ENCODE assay signal across 15 mouse cellular contexts in genomic region chr9:43200212-43200611, GRCm38 (mm10). TPM values are rescaled to one million over a fixed set of nuclear protein-coding genes. Genes with fewer than 3 reads are reported as not detected.
A peak's percentile ranks its signal among the peaks of the same experiment; 100 is the strongest.
DNase-seq lines count a peak whose midpoint lies in the region; ATAC-seq lines count a peak whose summit lies in the region.
"Had no signal": no experiment of that assay in that cellular context is flagged by ENCODE, and none has a peak within 500 bp of the region (broad histone marks: within the 10 kb centered on the region; RNA-seq: fewer than 3 reads in every experiment).

No protein-coding gene starts in this region.

- no peak overlapping the region for H3K4me3 ChIP-seq in heart, embryonic 13.5 days
- no peak overlapping the region for H3K4me3 ChIP-seq in midbrain, embryonic 12.5 days
- no peak overlapping the region for H3K4me3 ChIP-seq in midbrain, embryonic 15.5 days
- H3K4me3 ChIP-seq in embryonic facial prominence, embryonic 13.5 days: 0 out of 2 replicates have a peak overlapping the region, but pooled peaks have one; percentile 0

- ATAC-seq in heart, embryonic 13.5 days (ENCODE audit: extremely low read depth, insufficient number of reproducible peaks, low FRiP score, low TSS enrichment): no peak
- ATAC-seq in midbrain, embryonic 12.5 days (ENCODE audit: low FRiP score, low read depth): no peak
- no peak for ATAC-seq in midbrain, embryonic 15.5 days (replicated peaks)
- ATAC-seq in embryonic facial prominence, embryonic 13.5 days (ENCODE audit: insufficient number of reproducible peaks, insufficient read depth, low FRiP score, low TSS enrichment, low read depth): no peak
- ATAC-seq in cerebellum, adult (ENCODE audit: insufficient number of reproducible peaks, low FRiP score, low TSS enrichment): no peak
- ATAC-seq: CD4-positive, CD25-positive, alpha-beta regulatory T cell, adult 4 months had no signal

- H3K36me3 ChIP-seq in heart, embryonic 13.5 days: no peaks in the 10 kb centered on the region
- H3K36me3 ChIP-seq in midbrain, embryonic 12.5 days: no peaks in the 10 kb centered on the region
- no peaks in the 10 kb centered on the region for H3K36me3 ChIP-seq in midbrain, embryonic 15.5 days (replicated peaks)
- no peaks in the 10 kb centered on the region for H3K36me3 ChIP-seq in embryonic facial prominence, embryonic 13.5 days

- H3K9me3 ChIP-seq in heart, embryonic 13.5 days: no peaks in the 10 kb centered on the region
- no peaks in the 10 kb centered on the region for H3K9me3 ChIP-seq in midbrain, embryonic 12.5 days
- H3K9me3 ChIP-seq in midbrain, embryonic 15.5 days: no peaks in the 10 kb centered on the region
- H3K9me3 ChIP-seq in embryonic facial prominence, embryonic 13.5 days: no peaks in the 10 kb centered on the region

- peaks cover 87% of the 10 kb centered on the region for H3K27me3 ChIP-seq in heart, embryonic 13.5 days (replicated peaks)
- H3K27me3 ChIP-seq in midbrain, embryonic 12.5 days: peaks cover 68% of the 10 kb centered on the region
- H3K27me3 ChIP-seq in midbrain, embryonic 15.5 days (replicated peaks): peaks cover 20% of the 10 kb centered on the region
- peaks cover 42% of the 10 kb centered on the region for H3K27me3 ChIP-seq in embryonic facial prominence, embryonic 13.5 days

- no peak for DNase-seq in heart, postnatal 4 days
- DNase-seq in right cerebral cortex, postnatal 10 days (ENCODE audit: low spot score in 2 of 2): no peak
- DNase-seq: cerebellum, adult 9-10 months; gastrocnemius, postnatal 36 days; heart, postnatal 36 days; lung, postnatal 14 days; retina, postnatal 1 day; thymus, adult 2 months had no signal

- H3K4me2 ChIP-seq in heart, embryonic 13.5 days: peak overlapping the region; percentile 32
- H3K4me2 ChIP-seq in midbrain, embryonic 12.5 days (replicated peaks): peak overlapping the region; percentile 22
- no peak overlapping the region for H3K4me2 ChIP-seq in midbrain, embryonic 15.5 days
- H3K4me2 ChIP-seq in embryonic facial prominence, embryonic 13.5 days: peak overlapping the region; percentile 47

- 7% methylated on average over 5 of the region's 5 CpGs for WGBS in heart, embryonic 13.5 days
- WGBS in midbrain, embryonic 12.5 days: 4% methylated on average over 5 of the region's 5 CpGs
- 8% methylated on average over 5 of the region's 5 CpGs for WGBS in midbrain, embryonic 15.5 days
- WGBS in embryonic facial prominence, embryonic 13.5 days: 7% methylated on average over 5 of the region's 5 CpGs

- peaks cover 7% of the 10 kb centered on the region for H3K4me1 ChIP-seq in heart, embryonic 13.5 days
- peaks cover 9% of the 10 kb centered on the region; the same call in 1 of the 2 replicates for H3K4me1 ChIP-seq in midbrain, embryonic 12.5 days
- peaks cover 3% of the 10 kb centered on the region for H3K4me1 ChIP-seq in midbrain, embryonic 15.5 days
- peaks cover 16% of the 10 kb centered on the region for H3K4me1 ChIP-seq in embryonic facial prominence, embryonic 13.5 days

- no peak overlapping the region for H3K27ac ChIP-seq in heart, embryonic 13.5 days (replicated peaks)
- H3K27ac ChIP-seq in midbrain, embryonic 12.5 days (replicated peaks): no peak overlapping the region
- no peak overlapping the region for H3K27ac ChIP-seq in midbrain, embryonic 15.5 days
- no peak overlapping the region for H3K27ac ChIP-seq in embryonic facial prominence, embryonic 13.5 days

- H3K9ac ChIP-seq in heart, embryonic 13.5 days: no peak overlapping the region
- H3K9ac ChIP-seq in midbrain, embryonic 12.5 days (replicated peaks): no peak overlapping the region
- no peak overlapping the region for H3K9ac ChIP-seq in midbrain, embryonic 15.5 days
- H3K9ac ChIP-seq in embryonic facial prominence, embryonic 13.5 days: no peak overlapping the region

RNA-seq across cellular contexts. Expression of gene Pou2f3, which starts 10.0 kb away (rescaled TPM):
- polyA plus RNA-seq in heart, embryonic 13.5 days (2015; fragmentation: Nextera tagmentation; extraction: Ambion mirVana): not detected in 2 replicates
- under 1 TPM; 0.11 to 0.17 TPM for total RNA-seq in heart, postnatal 4 days (2021)
- not detected in 2 replicates for polyA plus RNA-seq in midbrain, embryonic 12.5 days (2016; fragmentation: Nextera tagmentation; extraction: Ambion mirVana)
- polyA plus RNA-seq in midbrain, embryonic 15.5 days (2015; fragmentation: Nextera tagmentation; extraction: Ambion mirVana): 0.08 and 0.14 TPM in 2 replicates
- 2.0 and 2.1 TPM in 2 replicates for polyA plus RNA-seq in embryonic facial prominence, embryonic 13.5 days (2015; fragmentation: Nextera tagmentation; extraction: Ambion mirVana)
- total RNA-seq: gastrocnemius, postnatal 36 days; left cerebral cortex, postnatal 10 days had no signal
- polyA plus RNA-seq: CD4-positive, CD25-positive, alpha-beta regulatory T cell, adult 4 months had no signal

RNA-seq across cellular contexts. Expression of gene Oaf, which starts 39.5 kb away (rescaled TPM):
- polyA plus RNA-seq in heart, embryonic 13.5 days (2015; fragmentation: Nextera tagmentation; extraction: Ambion mirVana): 28.0 and 29.7 TPM in 2 replicates
- total RNA-seq in heart, postnatal 4 days (2021): 10 to 100 TPM; 22.1 to 27.7 TPM
- polyA plus RNA-seq in midbrain, embryonic 12.5 days (2016; fragmentation: Nextera tagmentation; extraction: Ambion mirVana): 18.3 and 30.9 TPM in 2 replicates
- 5.1 and 6.4 TPM in 2 replicates for polyA plus RNA-seq in midbrain, embryonic 15.5 days (2015; fragmentation: Nextera tagmentation; extraction: Ambion mirVana)
- 81.8 and 86.1 TPM in 2 replicates for polyA plus RNA-seq in embryonic facial prominence, embryonic 13.5 days (2015; fragmentation: Nextera tagmentation; extraction: Ambion mirVana)
